Mouse (Mus musculus): Measurements from ENCODE around the gene Ywhaq. TPM values are rescaled to one million over a fixed set of nuclear protein-coding genes. Genes with fewer than 3 reads are reported as not detected.

Ywhaq gene
- polyA plus RNA-seq, 1 experiment from 2014 or later, result 1,151 TPM

- Histone ChIP-seq H3K9ac (ENCODE audit: low read length) (no peak overlapping the region), H3K4me1 (replicated peaks; ENCODE audit: control insufficient read depth, insufficient read depth, low read length) (no peaks in the 10 kb centered on the region; the same call in none of the 2 replicates), H3K27me3 (ENCODE audit: control insufficient read depth, insufficient read depth, low read length) (no peaks in the 10 kb centered on the region), H3K4me2 (ENCODE audit: low read depth, low read length, severe bottlenecking) (no peak overlapping the region), H3K36me3 (ENCODE audit: control insufficient read depth, insufficient read depth, low read length) (no peaks in the 10 kb centered on the region), H3K27ac (ENCODE audit: low read depth, low read length) (no peak overlapping the region), H3K9me3 (ENCODE audit: control insufficient read depth, low read length) (no peaks in the 10 kb centered on the region), H3K4me3 (ENCODE audit: low read depth, low read length) (no peak overlapping the region)
- 14% methylated on average over 7 of the region's 7 CpGs for WGBS
- no peak; the same call in 1 of the 2 replicates for ATAC-seq (replicated peaks; ENCODE audit: low FRiP score)
- DNase-seq (ENCODE audit: low spot score), result no peak
Observed at GRCm38 (mm10) chr12:21424683-21425082, 7.2 kb upstream of the Ywhaq start.

- peaks cover 6% of the 10 kb centered on the region; the same call in 1 of the 2 replicates for H3K36me3 ChIP-seq (ENCODE audit: control insufficient read depth, insufficient read depth, low read length)
- no peak overlapping the region for H3K27ac ChIP-seq (ENCODE audit: low read depth, low read length)
- peak overlapping the region; percentile 89 for H3K4me3 ChIP-seq (ENCODE audit: low read depth, low read length)
- no peaks in the 10 kb centered on the region for H3K4me1 ChIP-seq (replicated peaks; ENCODE audit: control insufficient read depth, insufficient read depth, low read length)
- DNase-seq (ENCODE audit: low spot score) (peak; percentile 57), ATAC-seq (replicated peaks; ENCODE audit: low FRiP score) (no peak)
- 54% methylated on average over 10 of the region's 11 CpGs for WGBS
- no peaks in the 10 kb centered on the region for H3K27me3 ChIP-seq (ENCODE audit: control insufficient read depth, insufficient read depth, low read length)
- H3K9ac ChIP-seq (ENCODE audit: low read length), result peak overlapping the region; percentile 68
- no peaks in the 10 kb centered on the region for H3K9me3 ChIP-seq (ENCODE audit: control insufficient read depth, low read length)
- H3K4me2 ChIP-seq (ENCODE audit: low read depth, low read length, severe bottlenecking), result peak overlapping the region; percentile 67
Observed at GRCm38 (mm10) chr12:21418621-21419131, 1.2 kb upstream of the Ywhaq start.

- Histone ChIP-seq H3K4me1 (replicated peaks; ENCODE audit: control insufficient read depth, insufficient read depth, low read length) (no peaks in the 10 kb centered on the region), H3K9ac (ENCODE audit: low read length) (peak overlapping the region; percentile 68), H3K27me3 (ENCODE audit: control insufficient read depth, insufficient read depth, low read length) (no peaks in the 10 kb centered on the region), H3K4me3 (ENCODE audit: low read depth, low read length) (peak overlapping the region; percentile 89), H3K36me3 (ENCODE audit: control insufficient read depth, insufficient read depth, low read length) (peaks cover 11% of the 10 kb centered on the region), H3K9me3 (ENCODE audit: control insufficient read depth, low read length) (peaks cover 4% of the 10 kb centered on the region; the same call in 1 of the 2 replicates), H3K27ac (ENCODE audit: low read depth, low read length) (peak overlapping the region; percentile 100), H3K4me2 (ENCODE audit: low read depth, low read length, severe bottlenecking) (peak overlapping the region; percentile 67)
- DNase-seq (ENCODE audit: low spot score), result no peak
- ATAC-seq (replicated peaks; ENCODE audit: low FRiP score), result no peak
- 8% methylated on average over 10 of the region's 10 CpGs for WGBS
Observed at GRCm38 (mm10) chr12:21418083-21418482, 646 bp upstream of the Ywhaq start.

- H3K27me3 ChIP-seq (ENCODE audit: control insufficient read depth, insufficient read depth, low read length), result no peaks in the 10 kb centered on the region
- peak overlapping the region; percentile 47 for H3K4me2 ChIP-seq (ENCODE audit: low read depth, low read length, severe bottlenecking)
- ATAC-seq (replicated peaks; ENCODE audit: low FRiP score), result no peak
- peaks cover 16% of the 10 kb centered on the region; the same call in 1 of the 2 replicates for H3K9me3 ChIP-seq (ENCODE audit: control insufficient read depth, low read length)
- WGBS, result 1% methylated on average over 13 of the region's 15 CpGs
- peak; percentile 67 for DNase-seq (ENCODE audit: low spot score)
- H3K4me1 ChIP-seq (replicated peaks; ENCODE audit: control insufficient read depth, insufficient read depth, low read length), result no peaks in the 10 kb centered on the region
- peak overlapping the region; percentile 50; the same call in 1 of the 2 replicates for H3K27ac ChIP-seq (ENCODE audit: low read depth, low read length)
- peak overlapping the region; percentile 99 for H3K9ac ChIP-seq (ENCODE audit: low read length)
- peaks cover 27% of the 10 kb centered on the region for H3K36me3 ChIP-seq (ENCODE audit: control insufficient read depth, insufficient read depth, low read length)
- H3K4me3 ChIP-seq (ENCODE audit: low read depth, low read length), result peak overlapping the region; percentile 89
Observed at GRCm38 (mm10) chr12:21416506-21416905, 931 bp downstream of the Ywhaq start.

- Histone ChIP-seq H3K9me3 (ENCODE audit: control insufficient read depth, low read length) (peaks cover 32% of the 10 kb centered on the region; the same call in 1 of the 2 replicates), H3K4me3 (ENCODE audit: low read depth, low read length) (no peak overlapping the region), H3K4me2 (ENCODE audit: low read depth, low read length, severe bottlenecking) (no peak overlapping the region), H3K9ac (ENCODE audit: low read length) (no peak overlapping the region), H3K4me1 (replicated peaks; ENCODE audit: control insufficient read depth, insufficient read depth, low read length) (no peaks in the 10 kb centered on the region), H3K27ac (ENCODE audit: low read depth, low read length) (no peak overlapping the region), H3K27me3 (ENCODE audit: control insufficient read depth, insufficient read depth, low read length) (no peaks in the 10 kb centered on the region), H3K36me3 (ENCODE audit: control insufficient read depth, insufficient read depth, low read length) (peaks cover 62% of the 10 kb centered on the region)
- no peak for ATAC-seq (replicated peaks; ENCODE audit: low FRiP score)
- WGBS, result 94% methylated on average over 2 of the region's 2 CpGs
- DNase-seq (ENCODE audit: low spot score), result no peak
Observed at GRCm38 (mm10) chr12:21410620-21411019, 6.8 kb downstream of the Ywhaq start.

- Histone ChIP-seq H3K4me1 (replicated peaks; ENCODE audit: control insufficient read depth, insufficient read depth, low read length) (no peaks in the 10 kb centered on the region), H3K9me3 (ENCODE audit: control insufficient read depth, low read length) (peaks cover 32% of the 10 kb centered on the region; the same call in 1 of the 2 replicates), H3K27ac (ENCODE audit: low read depth, low read length) (no peak overlapping the region), H3K9ac (ENCODE audit: low read length) (no peak overlapping the region), H3K36me3 (ENCODE audit: control insufficient read depth, insufficient read depth, low read length) (peaks cover 62% of the 10 kb centered on the region), H3K4me3 (ENCODE audit: low read depth, low read length) (no peak overlapping the region), H3K27me3 (ENCODE audit: control insufficient read depth, insufficient read depth, low read length) (no peaks in the 10 kb centered on the region), H3K4me2 (ENCODE audit: low read depth, low read length, severe bottlenecking) (no peak overlapping the region)
- ATAC-seq (replicated peaks; ENCODE audit: low FRiP score), result no peak
- 99% methylated on average over 3 of the region's 3 CpGs for WGBS
- DNase-seq (ENCODE audit: low spot score), result no peak
Observed at GRCm38 (mm10) chr12:21409651-21410050, 7.8 kb downstream of the Ywhaq start.

- ATAC-seq (replicated peaks; ENCODE audit: low FRiP score), result no peak
- DNase-seq (ENCODE audit: low spot score), result no peak
- Histone ChIP-seq H3K4me2 (ENCODE audit: low read depth, low read length, severe bottlenecking) (no peak overlapping the region), H3K4me1 (replicated peaks; ENCODE audit: control insufficient read depth, insufficient read depth, low read length) (no peaks in the 10 kb centered on the region), H3K36me3 (ENCODE audit: control insufficient read depth, insufficient read depth, low read length) (peaks cover 57% of the 10 kb centered on the region), H3K4me3 (ENCODE audit: low read depth, low read length) (no peak overlapping the region), H3K9ac (ENCODE audit: low read length) (no peak overlapping the region), H3K27me3 (ENCODE audit: control insufficient read depth, insufficient read depth, low read length) (no peaks in the 10 kb centered on the region), H3K27ac (ENCODE audit: low read depth, low read length) (no peak overlapping the region), H3K9me3 (ENCODE audit: control insufficient read depth, low read length) (peaks cover 32% of the 10 kb centered on the region; the same call in 1 of the 2 replicates)
- 95% methylated on average over 2 of the region's 2 CpGs for WGBS
Observed at GRCm38 (mm10) chr12:21408789-21409367, 8.6 kb downstream of the Ywhaq start.

GRCm38 (mm10) chr12:21402771-21403170 lies 14.7 kb downstream of the Ywhaq start:
- H3K4me2 ChIP-seq (ENCODE audit: low read depth, low read length, severe bottlenecking), result no peak overlapping the region
- no peak overlapping the region for H3K9ac ChIP-seq (ENCODE audit: low read length)
- no peak overlapping the region for H3K27ac ChIP-seq (ENCODE audit: low read depth, low read length)
- no peaks in the 10 kb centered on the region for H3K4me1 ChIP-seq (replicated peaks; ENCODE audit: control insufficient read depth, insufficient read depth, low read length)
- H3K9me3 ChIP-seq (ENCODE audit: control insufficient read depth, low read length), result peaks cover 4% of the 10 kb centered on the region; the same call in 1 of the 2 replicates
- no peaks in the 10 kb centered on the region for H3K27me3 ChIP-seq (ENCODE audit: control insufficient read depth, insufficient read depth, low read length)
- WGBS, result 97% methylated on average over 5 of the region's 5 CpGs
- ATAC-seq (replicated peaks; ENCODE audit: low FRiP score) (no peak), DNase-seq (ENCODE audit: low spot score) (no peak)
- peaks cover 4% of the 10 kb centered on the region; the same call in 1 of the 2 replicates for H3K36me3 ChIP-seq (ENCODE audit: control insufficient read depth, insufficient read depth, low read length)
- no peak overlapping the region for H3K4me3 ChIP-seq (ENCODE audit: low read depth, low read length)

GRCm38 (mm10) chr12:21386201-21386600 lies 31.2 kb downstream of the Ywhaq start:
- 98% methylated on average over 2 of the region's 2 CpGs for WGBS
- Histone ChIP-seq H3K27me3 (ENCODE audit: control insufficient read depth, insufficient read depth, low read length) (no peaks in the 10 kb centered on the region), H3K9ac (ENCODE audit: low read length) (no peak overlapping the region), H3K27ac (ENCODE audit: low read depth, low read length) (no peak overlapping the region), H3K4me1 (replicated peaks; ENCODE audit: control insufficient read depth, insufficient read depth, low read length) (no peaks in the 10 kb centered on the region), H3K4me2 (ENCODE audit: low read depth, low read length, severe bottlenecking) (no peak overlapping the region), H3K4me3 (ENCODE audit: low read depth, low read length) (no peak overlapping the region), H3K36me3 (ENCODE audit: control insufficient read depth, insufficient read depth, low read length) (peaks cover 4% of the 10 kb centered on the region; the same call in 1 of the 2 replicates), H3K9me3 (ENCODE audit: control insufficient read depth, low read length) (no peaks in the 10 kb centered on the region)
- ATAC-seq (replicated peaks; ENCODE audit: low FRiP score) (no peak), DNase-seq (ENCODE audit: low spot score) (no peak)

All from forebrain, embryonic 11.5 days (tissue).